Mouse (Mus musculus): ENCODE measurements at regions not wholly inside any gene's neighbourhood (a gene's known extent, or its start where the extent isn't known, plus 50 kb on each side); places are given as distances from the start of the nearest gene placed in this dataset.
A peak's percentile ranks its signal among the peaks of the same experiment; 100 is the strongest.

- no peak for DNase-seq
Observed at GRCm38 (mm10) chr15:97499821-97500385, 205.7 kb downstream of the Rpap3 start.

GRCm38 (mm10) chr15:97499240-97499639 is 206.4 kb downstream of the Rpap3 start:
- DNase-seq, result no peak

- DNase-seq, result peak; percentile 15
Observed at GRCm38 (mm10) chr15:97498375-97498774, 207.2 kb downstream of the Rpap3 start.

GRCm38 (mm10) chr15:97496026-97496425 is 209.6 kb downstream of the Rpap3 start:
- no peak for DNase-seq

GRCm38 (mm10) chr15:97493340-97493739 is 212.3 kb downstream of the Rpap3 start:
- DNase-seq, result no peak

GRCm38 (mm10) chr15:97491796-97492195 is 213.8 kb downstream of the Rpap3 start:
- no peak for DNase-seq

GRCm38 (mm10) chr15:97487425-97487824 is 218.2 kb downstream of the Rpap3 start:
- DNase-seq, result no peak

- DNase-seq, result no peak
Observed at GRCm38 (mm10) chr15:97471986-97472779, 225.1 kb upstream of the Amigo2 start.

- no peak for DNase-seq
Observed at GRCm38 (mm10) chr15:97471476-97471875, 224.4 kb upstream of the Amigo2 start.

GRCm38 (mm10) chr15:97469684-97470344 is 222.7 kb upstream of the Amigo2 start:
- DNase-seq, result no peak

GRCm38 (mm10) chr15:97468732-97469683 is 221.9 kb upstream of the Amigo2 start:
- no peak for DNase-seq

- DNase-seq, result no peak
Observed at GRCm38 (mm10) chr15:97467781-97468485, 220.8 kb upstream of the Amigo2 start.

GRCm38 (mm10) chr15:97466906-97467465 is 219.9 kb upstream of the Amigo2 start:
- no peak for DNase-seq

- peak; percentile 41 for DNase-seq
Observed at GRCm38 (mm10) chr15:97466110-97466509, 219.0 kb upstream of the Amigo2 start.

GRCm38 (mm10) chr15:97465366-97465765 is 218.3 kb upstream of the Amigo2 start:
- no peak for DNase-seq

GRCm38 (mm10) chr15:97464737-97465136 is 217.7 kb upstream of the Amigo2 start:
- DNase-seq, result no peak

- no peak for DNase-seq
Observed at GRCm38 (mm10) chr15:97462587-97462986, 215.5 kb upstream of the Amigo2 start.

- DNase-seq, result no peak
Observed at GRCm38 (mm10) chr15:97462006-97462405, 214.9 kb upstream of the Amigo2 start.

GRCm38 (mm10) chr15:97461060-97461459 is 214.0 kb upstream of the Amigo2 start:
- no peak for DNase-seq

GRCm38 (mm10) chr15:97460360-97460719 is 213.3 kb upstream of the Amigo2 start:
- DNase-seq, result no peak

GRCm38 (mm10) chr15:97459606-97460359 is 212.7 kb upstream of the Amigo2 start:
- DNase-seq, result no peak
